Mouse (Mus musculus): Measurements from ENCODE around the gene Tbc1d23.
"Not testable (repeated sequence)": the region's sequence is repeated elsewhere in the genome, so short reads cannot be mapped to it uniquely, and the experiment has no call there.

The Tbc1d23 gene

DNA sequence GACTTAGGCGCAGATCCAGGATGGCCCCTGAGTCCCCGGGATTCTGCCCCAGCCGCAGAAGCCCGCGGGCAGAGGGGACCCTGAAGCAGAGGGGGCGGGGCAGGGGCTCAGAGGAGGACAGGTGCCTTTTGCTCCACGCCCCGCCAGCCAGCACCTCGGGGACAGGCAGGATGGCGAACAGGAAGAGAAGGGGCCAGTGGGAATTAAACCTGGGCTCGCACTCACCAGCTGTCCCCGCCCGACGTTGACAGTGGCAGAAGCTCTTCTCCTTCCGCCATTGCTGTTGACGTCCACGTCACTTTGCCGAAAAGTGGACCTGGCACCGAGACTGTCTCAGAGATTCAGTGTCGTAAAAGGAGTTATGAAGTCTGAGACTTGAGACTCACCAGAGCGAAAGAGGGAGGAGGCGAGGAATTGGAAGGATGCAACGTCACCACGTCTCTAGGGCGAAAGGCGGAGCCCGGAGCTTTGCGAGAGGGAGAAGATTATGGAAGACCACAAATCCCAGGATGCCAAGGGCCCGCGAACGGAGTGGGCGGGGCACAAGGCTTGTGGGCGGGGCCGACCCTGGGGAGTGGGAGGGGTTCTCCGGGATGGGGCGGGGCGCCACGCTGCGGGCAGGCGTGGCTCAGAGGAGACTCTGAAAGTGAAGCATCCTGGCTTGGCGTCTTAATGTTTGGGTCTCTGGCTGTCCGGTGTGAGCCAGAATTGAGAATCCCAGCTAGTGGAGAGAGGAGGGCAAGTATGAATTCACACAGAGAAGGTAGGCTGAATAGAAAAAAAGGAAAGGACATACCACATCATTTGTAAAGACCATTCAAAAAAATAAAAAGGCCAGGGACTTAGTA, at the start of gene Tbc1d23:
Gene Tbc1d23, minus strand, starts transcription at position 416 of the 848 bp plus-strand sequence.
- DNase-seq = peak; percentile 99

DNA sequence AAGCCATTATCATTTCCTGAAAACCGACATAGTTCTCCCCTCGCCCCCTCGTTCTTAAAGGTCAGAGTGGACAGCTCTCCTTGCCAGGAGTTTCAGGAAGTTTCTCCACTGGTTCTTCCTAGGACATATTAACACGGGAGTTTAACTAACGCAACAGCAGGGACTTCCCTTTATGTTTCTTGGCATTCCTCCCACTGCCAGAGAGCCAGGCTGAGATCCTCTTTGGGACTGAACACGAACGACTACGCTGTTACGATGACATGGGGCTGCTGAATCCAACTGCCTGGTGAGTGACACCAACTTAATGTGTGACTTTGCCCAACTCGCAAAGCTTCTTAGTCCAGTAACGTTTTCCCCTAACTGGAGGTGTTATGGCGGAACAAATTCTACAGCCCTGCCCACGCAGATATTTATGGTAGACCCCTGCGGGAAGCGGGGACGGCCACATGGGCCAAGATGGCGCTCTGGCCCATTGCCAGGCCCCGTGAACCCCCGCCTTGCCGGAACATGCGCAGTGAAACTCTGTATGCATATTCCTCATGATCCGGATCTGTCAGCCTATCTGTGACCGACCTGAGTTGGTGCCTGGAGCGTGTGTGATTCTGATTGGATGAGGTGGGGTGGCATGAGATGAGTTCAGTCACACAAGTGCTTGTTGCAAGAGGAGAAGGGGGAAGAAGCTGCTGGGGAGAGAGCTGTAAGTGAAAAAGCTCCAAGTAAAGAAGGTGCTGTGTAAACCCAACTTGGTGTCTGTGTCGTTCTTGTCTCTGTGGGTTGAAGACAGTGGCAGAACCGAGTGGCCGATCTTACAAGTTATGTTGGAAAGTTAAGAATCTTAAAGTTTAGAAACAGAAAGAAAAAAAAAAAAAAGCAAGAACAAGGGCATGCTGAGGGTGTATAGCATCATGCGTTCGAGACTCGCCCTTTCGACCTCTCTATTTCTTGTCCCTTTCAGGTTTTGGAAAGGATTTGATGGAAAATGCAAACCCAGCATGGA, 49.2 kb upstream of the Tbc1d23 start:
- DNase-seq = no peak

DNA sequence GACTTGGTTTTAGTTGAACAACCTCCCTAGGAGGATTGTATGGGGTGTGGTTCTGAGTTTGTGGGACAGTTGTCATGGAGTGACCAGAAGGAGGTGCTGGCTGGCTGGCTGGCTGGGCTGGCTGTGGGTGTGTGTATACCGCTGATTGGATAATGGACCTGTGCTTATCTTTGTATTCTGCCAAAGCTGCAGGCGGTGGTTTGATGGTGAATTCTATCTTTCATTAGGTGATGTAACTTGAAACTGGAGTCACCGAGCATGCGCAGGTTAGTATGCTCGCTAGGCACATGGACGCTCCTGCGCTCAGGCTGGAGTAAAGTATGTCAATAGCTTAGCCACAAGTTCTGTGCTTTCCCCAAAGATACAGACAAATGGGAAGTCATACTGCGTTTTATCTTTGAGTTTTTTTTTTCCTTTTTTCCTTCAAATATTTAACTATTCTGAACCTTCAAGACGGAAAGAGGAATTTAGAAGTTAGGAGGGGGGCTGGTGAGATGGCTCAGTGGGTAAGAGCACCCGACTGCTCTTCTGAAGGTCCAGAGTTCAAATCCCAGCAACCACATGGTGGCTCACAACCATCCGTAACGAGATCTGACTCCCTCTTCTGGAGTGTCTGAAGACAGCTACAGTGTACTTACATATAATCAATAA, 47.8 kb upstream of the Tbc1d23 start:
- DNase-seq = no peak

DNA sequence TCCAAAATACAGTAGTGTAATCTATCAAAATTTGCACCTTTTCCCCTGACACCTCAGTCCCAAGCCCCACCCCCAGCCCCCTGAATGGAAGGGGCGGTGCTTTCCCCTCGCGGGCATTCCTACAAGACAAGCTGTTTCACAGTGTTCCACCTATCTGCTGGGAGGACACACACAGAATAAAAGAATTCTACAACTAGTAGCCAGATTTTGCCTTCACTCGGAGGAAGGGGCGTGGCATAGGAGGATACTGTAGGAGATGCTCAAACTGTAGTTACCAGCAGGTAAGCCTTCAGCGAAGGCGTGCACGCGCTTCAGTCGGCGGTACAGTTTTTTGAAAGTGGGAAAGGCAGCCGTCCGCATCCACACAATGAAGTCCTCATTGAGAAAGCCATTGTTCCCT, 38.4 kb upstream of the Tbc1d23 start:
- DNase-seq = no peak

DNA sequence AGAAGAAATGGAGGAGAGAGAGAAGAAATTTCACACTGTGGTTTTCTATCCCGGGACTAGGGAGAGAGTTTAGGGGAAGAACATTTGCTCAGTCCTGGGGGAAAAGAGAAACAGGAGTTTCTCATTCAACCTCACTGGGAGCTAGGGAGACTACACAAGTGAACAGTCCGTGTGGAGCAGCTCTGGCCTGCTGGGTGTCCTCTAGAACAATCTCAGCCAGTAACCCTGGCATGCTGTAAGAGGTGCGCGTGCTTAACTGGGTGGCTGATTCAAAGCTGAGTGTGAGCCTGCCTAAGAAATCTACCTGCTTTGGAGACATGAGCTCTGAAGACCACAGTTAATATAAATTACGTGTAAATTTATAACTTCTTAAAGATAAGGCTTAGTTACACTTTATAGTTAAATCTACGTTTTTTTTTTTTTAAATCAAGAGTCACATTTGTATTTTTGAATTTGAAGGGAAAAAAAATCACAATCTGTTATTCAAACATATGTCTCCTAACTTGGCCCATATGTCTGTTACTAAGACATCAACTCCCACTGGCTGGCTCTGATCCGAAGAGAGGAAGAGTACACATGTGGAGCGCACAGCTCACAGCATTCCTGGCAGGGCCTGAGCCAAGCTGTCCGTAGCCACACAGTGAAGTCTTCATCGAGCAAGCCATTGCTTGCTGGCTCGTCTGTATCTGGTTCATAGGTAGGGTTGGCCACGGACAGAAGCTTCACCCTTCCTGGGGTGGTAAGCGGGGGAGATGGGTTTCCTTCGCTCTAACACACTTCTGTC, 36.9 kb upstream of the Tbc1d23 start:
- no peak for DNase-seq

DNA sequence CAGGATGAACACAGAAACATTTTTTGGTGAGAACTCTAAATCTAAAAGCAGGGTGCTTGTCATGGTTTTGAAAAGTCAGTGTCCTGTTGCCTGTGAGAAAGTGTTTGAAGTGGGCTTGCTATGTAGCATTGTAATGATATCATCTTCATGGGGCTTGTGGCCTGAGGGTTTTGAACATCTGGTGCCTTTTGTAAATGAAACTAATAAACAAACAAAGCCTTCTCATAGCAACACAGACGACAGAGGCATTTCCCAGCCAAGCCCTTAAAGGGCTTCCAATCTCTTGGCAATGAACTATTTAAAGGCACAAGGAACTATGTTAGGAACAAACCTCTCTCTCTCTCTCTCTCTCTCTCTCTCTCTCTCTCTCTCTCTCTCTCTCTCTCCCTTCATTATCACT, 35.8 kb upstream of the Tbc1d23 start:
- DNase-seq = peak; percentile 14

DNA sequence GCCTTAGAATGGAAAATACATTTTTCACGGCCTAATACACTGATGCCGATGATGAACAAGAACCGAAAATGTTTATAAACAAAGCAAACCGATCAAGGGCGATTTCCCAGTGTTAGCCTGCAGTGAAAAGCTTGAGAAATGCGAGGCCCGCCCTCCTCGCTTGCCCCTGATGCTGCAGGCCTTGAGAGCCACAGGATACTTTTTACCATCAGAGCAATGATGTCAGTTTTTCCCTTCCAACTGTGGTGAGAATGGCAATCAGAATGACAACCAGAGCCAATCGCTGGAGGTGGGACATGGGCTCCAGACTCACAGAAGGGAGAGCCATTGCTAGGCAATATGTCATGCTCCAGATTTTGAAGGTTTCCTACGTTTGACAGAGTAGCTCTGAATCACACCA, 28.8 kb upstream of the Tbc1d23 start:
- DNase-seq = no peak

DNA sequence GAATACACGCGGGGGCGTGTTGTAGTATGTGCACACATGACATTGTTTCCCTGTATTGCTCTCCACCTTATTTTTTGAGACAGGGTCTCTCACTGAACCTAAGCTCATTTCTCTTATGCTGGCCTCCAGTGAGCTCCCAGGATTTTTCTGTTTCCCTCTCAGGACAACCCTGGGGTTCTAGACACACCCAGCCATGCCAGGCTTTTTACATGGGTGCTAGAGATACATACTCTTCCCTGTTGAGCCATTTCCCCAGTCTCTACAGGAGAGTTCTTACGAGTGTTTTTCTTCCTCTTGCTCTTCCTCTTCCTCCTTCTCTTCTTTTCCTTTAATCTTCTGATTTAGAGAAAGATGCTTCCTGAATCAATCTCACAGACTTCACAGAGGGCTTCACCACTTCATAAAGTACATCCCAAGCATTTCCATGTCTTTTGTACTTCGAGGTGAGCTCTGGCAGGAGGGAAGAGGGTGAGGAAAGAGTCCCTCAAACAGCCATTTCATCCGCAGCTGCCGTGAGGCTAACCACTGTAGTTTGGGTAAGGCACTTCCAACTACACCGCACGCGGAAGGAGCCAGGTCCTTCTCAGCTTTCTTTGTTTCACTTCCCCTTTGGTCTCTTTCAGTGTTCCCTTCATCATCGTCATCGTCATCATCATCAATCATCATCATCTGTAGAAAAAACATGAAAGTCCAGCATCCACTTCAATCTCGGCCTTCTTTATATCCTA, 28.2 kb upstream of the Tbc1d23 start:
- no peak for DNase-seq

DNA sequence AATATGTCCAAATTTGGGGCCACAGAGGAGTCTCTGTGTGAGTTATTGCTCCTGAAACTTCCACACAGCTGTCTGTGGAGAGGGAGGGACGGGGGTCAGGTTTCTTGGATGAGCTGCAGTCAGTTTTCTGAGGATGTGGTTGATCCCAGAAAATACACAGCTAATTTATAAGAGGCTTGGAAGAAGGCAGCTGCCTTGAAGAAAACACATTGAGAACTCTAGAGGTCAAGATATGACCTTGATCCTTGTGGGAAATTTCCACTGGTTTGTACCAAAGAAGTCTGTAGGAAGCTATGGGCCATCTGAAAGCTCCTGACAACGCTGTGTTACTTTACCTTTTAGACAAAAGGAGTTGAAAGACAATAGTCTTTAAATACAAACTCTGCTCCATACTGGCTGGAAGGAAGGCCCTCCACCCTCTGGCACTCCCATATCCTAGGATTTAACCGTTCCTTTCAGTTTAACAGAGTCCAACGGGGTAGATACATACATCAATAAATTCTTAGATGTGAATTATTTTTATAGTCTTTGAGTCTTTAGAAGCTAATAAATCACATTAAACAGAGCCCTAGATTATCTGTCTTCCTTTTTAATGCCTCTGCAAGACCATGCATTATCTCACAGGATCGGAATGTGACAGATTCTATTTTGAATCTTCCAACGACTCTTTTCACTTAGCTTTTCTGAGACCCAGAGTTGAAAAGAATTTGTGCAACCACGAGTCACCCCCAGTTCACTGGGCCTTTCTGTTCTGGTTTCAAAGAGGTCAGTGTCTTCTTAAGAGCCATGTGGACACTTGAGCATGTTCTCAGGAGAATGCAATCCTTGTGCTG, 20.5 kb upstream of the Tbc1d23 start:
- DNase-seq = peak; percentile 48

DNA sequence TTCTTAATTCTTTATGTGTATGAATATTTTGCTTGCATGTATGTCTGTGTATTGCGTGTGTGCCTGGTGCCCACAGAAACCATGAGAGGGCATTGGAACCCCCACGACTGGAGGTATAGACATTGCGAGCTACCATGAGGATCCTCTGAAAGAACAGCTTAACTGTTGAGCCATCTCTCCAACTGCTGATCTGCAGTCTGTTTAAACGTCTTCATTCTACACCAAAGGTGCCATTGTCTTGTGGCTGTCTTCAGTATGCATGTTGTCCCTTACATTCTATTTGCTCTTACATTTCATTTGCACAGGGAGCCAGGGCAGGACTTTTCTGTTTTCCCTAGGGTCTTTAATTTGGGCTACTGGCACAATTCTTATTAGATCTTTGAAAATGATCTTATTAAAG, 19.7 kb upstream of the Tbc1d23 start:
- no peak for DNase-seq

DNA sequence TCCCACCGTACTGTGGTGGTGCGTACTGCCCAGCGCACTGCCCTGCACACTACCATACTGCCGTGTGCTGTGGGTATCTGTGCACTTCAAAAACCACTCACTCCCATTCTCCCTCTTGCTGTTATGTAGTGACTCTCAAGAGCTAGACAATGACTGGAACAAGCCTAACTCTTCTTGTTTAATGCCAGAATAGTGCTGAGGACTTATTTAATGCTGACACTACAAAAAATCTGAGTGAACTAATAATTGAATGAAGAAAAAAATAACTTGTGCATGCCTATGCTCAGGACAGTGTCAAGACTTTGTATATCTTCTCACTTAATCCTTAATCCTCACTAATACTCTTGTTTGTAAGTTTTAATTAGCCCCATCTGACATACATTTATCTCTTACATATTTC, 16.2 kb upstream of the Tbc1d23 start:
- DNase-seq = no peak

DNA sequence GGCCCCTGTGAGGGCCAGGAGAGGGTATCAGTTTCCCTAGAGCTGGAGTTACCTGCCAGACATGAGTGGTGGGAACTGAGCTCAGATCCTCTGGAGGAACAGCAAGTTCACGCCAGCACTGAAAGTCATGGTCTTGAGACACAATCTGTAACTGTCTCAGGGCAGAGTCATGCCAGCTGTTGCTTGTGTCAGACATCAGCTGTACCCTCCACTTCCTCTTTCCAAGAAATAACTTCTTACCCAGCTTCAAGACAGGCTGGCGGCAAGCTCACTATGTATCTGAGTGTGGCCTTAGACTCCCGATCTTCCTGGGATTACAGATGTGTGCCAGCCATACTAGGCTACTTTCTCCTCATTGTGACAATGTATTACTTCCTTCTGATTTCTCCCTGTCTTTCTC, 15.3 kb upstream of the Tbc1d23 start:
- no peak for DNase-seq

DNA sequence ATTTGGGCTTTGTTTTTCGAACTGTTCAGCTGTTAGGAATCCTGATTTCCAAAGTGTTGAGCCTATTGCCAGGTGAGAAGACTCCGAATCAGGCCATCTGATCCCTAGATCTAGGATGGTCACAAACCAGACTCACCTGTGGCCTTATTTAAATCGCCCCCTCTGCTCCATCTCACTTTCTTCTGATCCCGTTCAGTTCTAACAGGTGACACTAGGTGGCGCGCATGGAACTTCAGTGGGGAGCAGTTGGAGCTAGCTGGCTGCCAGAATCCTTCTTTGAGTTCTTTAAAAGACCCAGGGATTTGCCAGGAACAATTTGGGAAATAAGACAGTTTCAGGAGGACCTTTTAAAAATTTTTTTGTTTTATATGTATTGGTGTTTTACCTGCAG, 12.5 kb upstream of the Tbc1d23 start:
- DNase-seq = peak; percentile 80

DNA sequence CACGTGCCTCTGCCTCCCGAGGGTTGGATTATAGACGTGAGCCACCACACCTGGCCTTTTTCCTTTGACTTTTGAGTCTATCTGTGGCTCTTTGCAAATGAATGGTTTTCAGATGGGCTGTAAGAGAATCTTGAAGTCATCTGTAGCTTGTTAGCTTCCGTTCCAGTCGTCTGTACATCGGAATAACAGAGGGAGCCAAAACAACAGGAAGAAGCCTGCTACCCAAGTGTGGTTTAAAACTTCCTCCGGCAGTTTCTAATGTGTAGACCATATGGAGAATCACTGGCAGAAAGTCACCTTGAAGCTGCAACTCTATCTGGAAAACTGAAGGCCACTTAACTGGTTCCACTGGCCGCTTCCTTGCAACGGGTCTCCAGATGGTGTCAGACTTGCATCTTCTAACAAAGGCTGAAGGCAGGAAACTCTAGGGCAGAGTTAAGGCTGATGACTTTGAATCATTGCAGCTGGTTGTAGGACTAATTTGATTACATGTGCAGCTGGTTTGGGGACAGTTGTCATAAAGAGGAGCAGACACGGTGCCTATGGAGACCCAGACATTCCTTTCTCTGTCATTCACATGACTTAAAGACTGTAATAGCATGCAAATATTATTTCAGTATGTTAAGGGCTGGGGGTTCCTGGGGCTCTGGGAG, 12.0 kb upstream of the Tbc1d23 start:
- peak; percentile 29 for DNase-seq

DNA sequence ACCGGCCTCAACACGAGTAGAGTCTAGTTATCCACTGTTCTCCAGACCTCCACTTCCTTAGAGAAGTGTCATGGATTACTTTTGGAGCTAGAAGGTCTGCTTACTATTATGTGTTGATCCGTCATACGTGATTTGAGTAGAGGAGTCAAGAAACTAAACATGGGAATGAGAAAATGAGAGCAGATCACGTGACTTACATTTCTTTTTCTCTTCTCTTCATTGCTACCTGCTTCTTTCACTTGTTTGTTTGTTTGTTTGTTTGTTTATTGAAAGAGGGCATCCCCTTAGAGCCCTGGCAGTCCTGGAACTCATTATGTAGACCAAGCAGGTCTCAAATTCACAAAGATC, 11.5 kb upstream of the Tbc1d23 start:
- DNase-seq = no peak

DNA sequence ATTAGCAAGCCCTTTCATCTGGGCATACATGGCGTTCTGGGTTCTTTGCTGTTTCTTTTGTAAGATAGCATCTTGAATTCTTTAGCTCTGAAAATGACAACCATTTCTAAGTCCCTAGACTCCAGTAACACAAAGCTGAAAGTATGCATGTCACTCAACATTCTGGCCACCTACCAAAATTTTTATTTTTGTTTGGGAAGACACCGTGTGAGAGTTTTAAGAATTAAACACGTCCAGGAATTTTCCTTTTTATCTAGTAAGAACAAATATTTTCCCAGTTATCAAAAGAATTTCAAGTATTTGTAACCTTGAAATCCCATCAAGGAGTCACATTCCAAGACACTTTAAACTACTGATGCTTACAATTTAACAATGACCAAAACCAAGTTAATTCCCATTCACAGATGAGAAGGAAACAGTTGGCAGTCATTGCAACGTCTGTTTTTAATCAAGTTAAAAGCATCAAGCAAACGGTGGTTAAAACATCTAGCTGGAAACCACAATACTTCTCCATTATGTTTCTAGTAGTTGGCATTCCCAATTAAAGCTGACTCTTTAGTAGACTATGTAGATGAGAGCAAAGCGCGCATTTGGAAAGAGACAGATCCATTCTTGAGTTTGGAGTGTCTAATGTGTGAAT, 4.7 kb upstream of the Tbc1d23 start:
- no peak for DNase-seq

DNA sequence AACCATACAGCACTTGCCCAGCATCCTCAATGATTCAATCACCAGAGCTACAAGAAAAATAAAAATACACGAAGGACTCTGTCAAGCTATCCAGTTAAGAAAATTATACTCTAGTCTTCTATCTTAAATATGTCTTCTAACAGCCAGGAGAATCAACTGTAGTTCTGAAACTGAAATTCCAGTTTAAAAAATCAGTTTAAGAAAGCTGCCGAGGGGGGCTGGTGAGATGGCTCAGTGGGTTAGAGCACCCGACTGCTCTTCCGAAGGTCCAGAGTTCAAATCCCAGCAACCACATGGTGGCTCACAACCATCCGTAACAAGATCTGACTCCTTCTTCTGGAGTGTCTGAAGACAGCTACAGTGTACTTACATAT, 620 bp upstream of the Tbc1d23 start:
- DNase-seq = not testable (repeated sequence)

DNA sequence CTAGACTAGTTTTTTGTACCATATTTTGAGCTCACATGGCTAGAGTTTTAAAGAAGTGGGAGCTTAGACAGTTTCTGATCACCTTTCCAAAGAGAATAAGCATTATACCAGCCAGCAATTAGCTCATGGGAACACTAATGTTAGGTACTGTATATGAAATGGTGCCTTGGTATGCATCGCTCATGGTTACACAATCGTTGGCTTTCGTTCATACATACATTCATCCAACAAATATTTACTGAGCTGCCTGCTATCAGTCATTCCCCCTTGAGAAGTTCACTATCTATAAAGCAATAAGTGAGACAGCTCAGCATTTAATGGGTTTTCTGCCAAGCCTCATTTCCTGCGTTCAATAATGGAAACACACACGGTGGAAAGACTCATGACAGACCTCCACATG, 4.9 kb downstream of the Tbc1d23 start:
- no peak for DNase-seq

DNA sequence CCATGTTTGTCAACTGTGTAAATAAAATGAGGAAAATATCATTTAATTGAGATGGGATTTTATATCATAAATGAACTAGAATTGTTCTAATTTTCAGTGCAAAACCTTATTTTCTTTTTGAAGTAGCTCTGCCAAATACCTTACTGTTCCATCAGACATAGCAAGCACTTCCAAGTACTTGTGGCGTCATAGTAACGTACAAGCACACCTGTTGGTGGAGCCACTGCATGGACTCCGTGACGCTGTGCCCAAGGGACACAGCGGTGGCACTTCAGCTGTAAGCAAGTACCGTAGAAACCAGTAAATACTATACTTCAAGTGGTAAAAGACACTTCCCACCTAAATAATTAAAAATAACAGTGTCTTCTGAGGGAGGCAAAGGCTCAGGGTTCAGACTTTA, 10.9 kb downstream of the Tbc1d23 start:
- DNase-seq = no peak

DNA sequence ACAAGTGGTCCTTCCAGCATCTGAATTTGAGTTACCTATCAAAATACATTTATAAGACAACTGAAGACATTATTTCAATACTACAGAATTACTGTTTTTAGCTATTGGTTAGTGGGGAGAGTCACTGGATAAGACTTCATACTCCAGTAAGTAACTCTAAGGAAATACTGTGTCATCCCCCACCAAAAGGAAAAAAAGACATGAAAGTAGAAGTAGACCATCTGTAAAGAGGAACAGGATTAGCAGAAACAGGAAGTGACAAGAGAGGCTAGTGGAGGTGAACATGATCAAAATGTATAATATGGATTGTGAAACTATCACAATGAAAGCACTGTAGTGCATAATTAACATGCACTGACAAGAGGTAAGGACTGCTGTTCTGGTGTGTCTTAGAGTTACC, 15.3 kb downstream of the Tbc1d23 start:
- DNase-seq = no peak

Data from kidney, adult 9 months (tissue).